Mouse (Mus musculus) spleen, adult 2 months (tissue): Measurements from ENCODE around the gene Grm1.

ENCODE experiments used
- CTCF ChIP-seq: fragments of 200-500 bp; IDR thresholded peaks from 2 replicates; pipeline ENCODE4 v1.5.1; 2011; ENCODE audit warnings: mild to moderate bottlenecking, inconsistent platforms; ENCODE audit not compliant: insufficient read depth, insufficient read length, insufficient replicate concordance; ENCODE audit errors: extremely low read depth
- POLR2A ChIP-seq: fragments of 200-500 bp; IDR thresholded peaks from 2 replicates; pipeline ENCODE4 v1.6.1; 2011; ENCODE audit warnings: low read depth, low read length, inconsistent platforms

GRCm38 (mm10) chr10:10710359-10710758 is 371.8 kb downstream of the Grm1 start:
- TF ChIP-seq CTCF (no peak), POLR2A (no peak)
